Mouse (Mus musculus) stomach, embryonic 15.5 days (tissue): ENCODE measurements around the gene Prima1. TPM values are rescaled to one million over a fixed set of nuclear protein-coding genes. Genes with fewer than 3 reads are reported as not detected.
A peak's percentile ranks its signal among the peaks of the same experiment; 100 is the strongest.

Source experiments
- ATAC-seq: fragments of 200-750 bp; cut with Nextera tagmentation; 2 replicates; pipeline ENCODE4 v1.8.0; 2017; ENCODE audit warnings: low read depth, moderate number of reproducible peaks, moderate TSS enrichment; ENCODE audit not compliant: insufficient read depth, low FRiP score
- H3K27ac ChIP-seq: fragments of 300-500 bp; sonication (generic); 2 replicates; pipeline ENCODE4 v1.5.1; 2015; ENCODE audit warnings: mild to moderate bottlenecking, inconsistent platforms
- H3K27me3 ChIP-seq: fragments of 300-500 bp; sonication (generic); replicated peaks from 2 replicates; pipeline ENCODE4 v1.6.1; 2015; ENCODE audit warnings: inconsistent platforms
- H3K36me3 ChIP-seq: fragments of 300-500 bp; sonication (generic); 2 replicates; pipeline ENCODE4 v1.6.1; 2015; ENCODE audit warnings: inconsistent platforms
- H3K4me1 ChIP-seq: fragments of 300-500 bp; sonication (generic); 2 replicates; pipeline ENCODE4 v1.6.1; 2015; ENCODE audit warnings: inconsistent platforms
- H3K4me2 ChIP-seq: fragments of 300-500 bp; sonication (generic); 2 replicates; pipeline ENCODE4 v1.6.1; 2015; ENCODE audit warnings: mild to moderate bottlenecking, inconsistent platforms
- H3K4me3 ChIP-seq: fragments of 300-500 bp; sonication (generic); replicated peaks from 2 replicates; pipeline ENCODE4 v1.5.1; 2015; ENCODE audit warnings: inconsistent platforms
- H3K9ac ChIP-seq: fragments of 300-500 bp; sonication (generic); 2 replicates; pipeline ENCODE4 v1.6.1; 2015; ENCODE audit warnings: inconsistent platforms
- H3K9me3 ChIP-seq: fragments of 300-500 bp; sonication (generic); 2 replicates; pipeline ENCODE4 v1.6.1; 2016; ENCODE audit warnings: inconsistent platforms
- WGBS: fragments of 180-500 bp; shearing (Covaris S2); methylation state at CpG from one replicate; pipeline ENCODE4 v1.1.7; 2015; 5-methylcytosine and 5-hydroxymethylcytosine counted together
- polyA plus RNA-seq: library from polyadenylated mRNA; unstranded; fragments of >200 nt; fragmentation: Nextera tagmentation; extraction: Ambion mirVana; gene quantifications from 2 replicates; pipeline ENCODE4 v1.2.1, GENCODE M21; 2015

The Prima1 gene
- polyA plus RNA-seq, 1 experiment from 2014 or later = 1.4 TPM

DNA sequence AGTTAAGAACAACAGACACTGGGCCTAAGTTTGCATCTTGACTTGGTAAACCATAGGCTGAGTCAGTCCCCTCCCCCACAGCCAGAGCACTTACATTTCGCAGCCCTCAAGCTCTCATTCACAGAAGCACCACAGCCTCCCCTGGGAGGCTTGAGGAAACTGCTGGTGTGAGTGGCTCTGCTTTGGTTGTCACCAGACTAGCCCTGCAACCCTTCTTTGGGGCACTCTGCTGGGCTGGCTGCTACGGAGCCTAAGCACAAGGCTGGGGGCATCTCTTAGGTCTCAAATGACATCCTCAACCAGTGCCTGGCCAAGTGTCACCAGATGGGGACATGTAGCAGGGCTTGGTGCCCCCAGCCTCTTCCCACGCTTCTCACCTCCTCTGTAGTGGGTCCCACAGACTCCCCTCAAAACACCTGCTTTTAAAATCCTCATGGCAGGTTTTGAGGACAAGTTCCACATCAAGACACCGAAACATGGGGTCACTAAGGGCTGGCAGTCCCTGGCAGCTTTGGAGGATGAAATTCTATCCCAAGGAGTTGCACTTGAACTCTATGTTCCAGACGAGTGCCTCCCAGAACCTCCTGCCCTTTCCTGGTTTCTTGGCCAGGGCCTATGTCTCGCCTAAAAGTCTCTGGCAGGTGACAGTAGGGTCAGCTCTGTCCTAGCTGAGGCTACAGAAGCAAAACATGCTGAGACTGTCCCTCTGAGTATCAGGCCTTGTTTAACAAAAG is 25.9 kb downstream of the Prima1 start:
- H3K4me2 ChIP-seq = no peak overlapping the region
- H3K27ac ChIP-seq = no peak overlapping the region
- peaks cover 3% of the 10 kb centered on the region; the same call in 1 of the 2 replicates for H3K4me1 ChIP-seq
- H3K4me3 ChIP-seq = no peak overlapping the region
- H3K36me3 ChIP-seq = no peaks in the 10 kb centered on the region
- H3K9me3 ChIP-seq = no peaks in the 10 kb centered on the region
- no peak overlapping the region for H3K9ac ChIP-seq
- ATAC-seq = no peak
- H3K27me3 ChIP-seq = no peaks in the 10 kb centered on the region
- 67% methylated on average over 6 of the region's 6 CpGs for WGBS

DNA sequence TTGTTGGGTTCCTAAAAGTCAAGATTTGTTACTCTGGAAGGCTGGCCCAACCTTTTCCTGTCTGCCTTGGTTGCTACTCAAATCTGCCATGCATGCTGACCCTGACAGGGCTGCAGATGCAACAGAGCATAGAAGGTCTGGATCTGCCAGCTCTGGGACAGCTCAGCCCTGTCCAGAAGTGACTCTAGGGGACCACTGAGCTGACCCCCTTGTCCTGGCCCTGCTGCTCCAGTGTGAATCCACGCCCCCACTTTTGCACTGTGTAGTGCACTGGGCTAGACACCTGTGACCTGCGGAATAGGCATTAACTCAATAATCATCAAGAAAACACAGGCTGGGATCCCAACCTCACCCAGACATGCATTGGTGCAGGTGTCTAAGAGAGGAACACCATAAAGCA is 27.2 kb downstream of the Prima1 start:
- Histone ChIP-seq H3K9me3 (no peaks in the 10 kb centered on the region), H3K4me1 (peaks cover 3% of the 10 kb centered on the region; the same call in 1 of the 2 replicates), H3K9ac (no peak overlapping the region), H3K36me3 (no peaks in the 10 kb centered on the region), H3K4me2 (no peak overlapping the region), H3K27me3 (no peaks in the 10 kb centered on the region), H3K4me3 (no peak overlapping the region), H3K27ac (no peak overlapping the region)
- no peak for ATAC-seq
- 76% methylated on average over 2 of the region's 2 CpGs for WGBS

DNA sequence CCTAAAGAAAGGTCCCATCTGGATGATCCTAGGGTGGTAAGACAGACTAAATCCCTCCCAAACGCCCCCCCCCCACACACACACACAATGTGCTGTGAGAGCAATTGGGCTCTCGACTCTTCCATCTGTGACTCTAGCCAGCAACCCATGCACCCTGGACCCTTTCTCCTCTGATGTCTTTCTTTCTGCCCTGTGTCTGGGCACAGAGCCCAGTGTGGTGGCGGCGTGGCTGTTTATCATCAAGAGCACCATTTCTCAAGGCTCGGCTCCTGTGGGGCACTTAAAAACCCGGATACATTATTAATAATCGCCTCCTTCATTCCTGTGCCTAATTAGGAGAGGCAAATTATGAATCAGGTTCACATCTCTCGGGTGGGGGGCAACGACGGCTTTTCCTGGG is 27.7 kb downstream of the Prima1 start:
- no peak overlapping the region for H3K4me2 ChIP-seq
- H3K27ac ChIP-seq = no peak overlapping the region
- H3K27me3 ChIP-seq = no peaks in the 10 kb centered on the region
- H3K9ac ChIP-seq = no peak overlapping the region
- no peak overlapping the region for H3K4me3 ChIP-seq
- ATAC-seq = no peak
- H3K4me1 ChIP-seq = peaks cover 3% of the 10 kb centered on the region; the same call in 1 of the 2 replicates
- H3K36me3 ChIP-seq = no peaks in the 10 kb centered on the region
- no peaks in the 10 kb centered on the region for H3K9me3 ChIP-seq
- 42% methylated on average over 10 of the region's 10 CpGs for WGBS

DNA sequence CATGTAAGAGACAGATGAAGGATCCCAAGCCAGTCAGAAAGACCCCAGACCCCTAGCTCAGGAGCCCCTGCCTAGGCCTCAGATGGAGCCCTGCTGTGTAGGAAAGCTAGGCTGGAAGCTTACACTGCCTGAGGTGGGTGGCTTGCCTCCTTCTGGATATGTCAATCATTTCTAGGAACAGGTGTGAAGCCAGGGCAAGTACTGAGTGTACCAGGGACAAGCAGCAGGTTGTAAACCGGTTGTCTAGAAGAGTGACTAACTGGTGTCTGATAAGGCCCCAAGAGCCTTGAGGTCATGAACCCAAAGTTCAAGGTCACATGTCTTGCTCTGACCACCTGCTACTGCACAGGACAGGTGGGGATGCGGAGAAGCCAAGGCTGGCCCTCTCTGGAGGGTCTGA is 28.4 kb downstream of the Prima1 start:
- no peak overlapping the region for H3K4me2 ChIP-seq
- no peaks in the 10 kb centered on the region for H3K9me3 ChIP-seq
- no peak overlapping the region for H3K27ac ChIP-seq
- H3K4me3 ChIP-seq = no peak overlapping the region
- no peaks in the 10 kb centered on the region for H3K36me3 ChIP-seq
- ATAC-seq = no peak; the same call in 1 of the 2 replicates
- 77% methylated on average over 2 of the region's 2 CpGs for WGBS
- no peaks in the 10 kb centered on the region for H3K27me3 ChIP-seq
- H3K9ac ChIP-seq = no peak overlapping the region
- H3K4me1 ChIP-seq = peaks cover 3% of the 10 kb centered on the region; the same call in 1 of the 2 replicates

DNA sequence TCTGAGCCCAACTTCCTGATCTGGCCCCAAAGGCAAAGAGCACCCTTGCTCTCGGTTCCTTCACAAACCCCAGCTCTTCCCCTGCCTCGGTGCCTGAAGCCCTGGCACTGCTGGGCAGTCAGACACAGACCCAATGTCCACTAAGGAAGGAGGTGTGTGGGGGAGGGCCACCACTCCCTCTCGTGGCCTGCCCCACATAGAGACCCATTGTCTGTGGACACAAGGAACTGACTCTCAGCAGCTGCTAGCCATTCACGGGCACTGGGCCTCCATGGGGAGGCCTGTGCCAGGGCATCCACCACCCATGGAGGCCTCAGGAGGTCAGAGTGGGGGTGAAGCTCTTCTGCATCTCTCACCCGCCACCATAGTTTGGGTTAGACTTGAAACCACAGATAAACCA is 30.9 kb downstream of the Prima1 start:
- Histone ChIP-seq H3K27ac (no peak overlapping the region), H3K9ac (no peak overlapping the region), H3K4me1 (peaks cover 3% of the 10 kb centered on the region; the same call in 1 of the 2 replicates), H3K9me3 (no peaks in the 10 kb centered on the region), H3K4me2 (no peak overlapping the region), H3K36me3 (no peaks in the 10 kb centered on the region), H3K27me3 (no peaks in the 10 kb centered on the region; the same call in 1 of the 2 replicates), H3K4me3 (no peak overlapping the region)
- WGBS = 49% methylated on average over 5 of the region's 5 CpGs
- ATAC-seq = 0 out of 2 replicates have a peak, but pooled peaks have one; percentile 25

DNA sequence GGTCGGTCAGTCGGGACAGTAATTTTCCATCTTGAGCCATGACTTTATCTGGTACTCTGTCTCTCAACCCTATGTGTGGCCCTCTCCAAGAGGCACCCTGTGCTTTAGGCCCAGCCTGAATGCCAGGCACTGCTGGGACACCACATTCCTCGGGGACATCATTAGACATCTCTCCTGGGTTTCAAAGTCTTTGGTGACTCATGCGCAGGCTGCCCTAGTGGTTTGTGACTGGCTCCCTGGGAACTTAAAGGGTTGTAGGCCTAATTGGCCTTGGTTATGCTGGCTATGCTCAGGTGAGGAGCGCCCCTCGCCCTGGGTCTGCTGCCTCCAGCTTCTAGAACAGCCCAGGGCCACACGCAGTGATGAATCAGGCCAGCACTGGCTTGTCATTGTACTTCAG is 32.4 kb downstream of the Prima1 start:
- H3K27me3 ChIP-seq = no peaks in the 10 kb centered on the region; the same call in 1 of the 2 replicates
- H3K4me2 ChIP-seq = no peak overlapping the region
- peaks cover 3% of the 10 kb centered on the region; the same call in 1 of the 2 replicates for H3K4me1 ChIP-seq
- no peak for ATAC-seq
- H3K27ac ChIP-seq = no peak overlapping the region
- H3K4me3 ChIP-seq = no peak overlapping the region
- no peaks in the 10 kb centered on the region for H3K36me3 ChIP-seq
- WGBS = 90% methylated on average over 7 of the region's 7 CpGs
- no peak overlapping the region for H3K9ac ChIP-seq
- H3K9me3 ChIP-seq = no peaks in the 10 kb centered on the region

DNA sequence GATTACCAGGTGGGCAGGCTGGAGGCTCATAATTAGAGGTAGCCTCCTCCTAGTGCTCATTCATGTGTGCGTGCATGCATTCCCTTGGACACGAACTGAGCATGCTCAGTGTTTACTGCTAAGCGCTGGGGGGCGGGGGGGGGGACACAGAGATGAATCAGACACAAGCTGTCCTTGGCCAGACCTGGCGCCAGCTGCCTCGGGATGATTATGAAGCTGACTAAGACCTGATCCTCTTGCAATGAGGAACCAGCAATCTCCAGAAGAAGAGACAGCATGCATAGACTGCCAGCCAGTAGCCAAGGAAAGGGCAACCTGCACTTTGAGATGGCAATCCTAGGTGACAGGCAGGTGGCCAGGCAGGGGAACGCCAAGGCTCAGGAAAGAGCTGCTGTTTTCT is 36.4 kb downstream of the Prima1 start:
- no peak overlapping the region for H3K27ac ChIP-seq
- no peak overlapping the region for H3K4me2 ChIP-seq
- H3K27me3 ChIP-seq = no peaks in the 10 kb centered on the region; the same call in 1 of the 2 replicates
- ATAC-seq = no peak
- WGBS = 74% methylated on average over 7 of the region's 7 CpGs
- H3K9ac ChIP-seq = no peak overlapping the region
- no peak overlapping the region for H3K4me3 ChIP-seq
- H3K9me3 ChIP-seq = no peaks in the 10 kb centered on the region
- H3K4me1 ChIP-seq = no peaks in the 10 kb centered on the region
- H3K36me3 ChIP-seq = no peaks in the 10 kb centered on the region

DNA sequence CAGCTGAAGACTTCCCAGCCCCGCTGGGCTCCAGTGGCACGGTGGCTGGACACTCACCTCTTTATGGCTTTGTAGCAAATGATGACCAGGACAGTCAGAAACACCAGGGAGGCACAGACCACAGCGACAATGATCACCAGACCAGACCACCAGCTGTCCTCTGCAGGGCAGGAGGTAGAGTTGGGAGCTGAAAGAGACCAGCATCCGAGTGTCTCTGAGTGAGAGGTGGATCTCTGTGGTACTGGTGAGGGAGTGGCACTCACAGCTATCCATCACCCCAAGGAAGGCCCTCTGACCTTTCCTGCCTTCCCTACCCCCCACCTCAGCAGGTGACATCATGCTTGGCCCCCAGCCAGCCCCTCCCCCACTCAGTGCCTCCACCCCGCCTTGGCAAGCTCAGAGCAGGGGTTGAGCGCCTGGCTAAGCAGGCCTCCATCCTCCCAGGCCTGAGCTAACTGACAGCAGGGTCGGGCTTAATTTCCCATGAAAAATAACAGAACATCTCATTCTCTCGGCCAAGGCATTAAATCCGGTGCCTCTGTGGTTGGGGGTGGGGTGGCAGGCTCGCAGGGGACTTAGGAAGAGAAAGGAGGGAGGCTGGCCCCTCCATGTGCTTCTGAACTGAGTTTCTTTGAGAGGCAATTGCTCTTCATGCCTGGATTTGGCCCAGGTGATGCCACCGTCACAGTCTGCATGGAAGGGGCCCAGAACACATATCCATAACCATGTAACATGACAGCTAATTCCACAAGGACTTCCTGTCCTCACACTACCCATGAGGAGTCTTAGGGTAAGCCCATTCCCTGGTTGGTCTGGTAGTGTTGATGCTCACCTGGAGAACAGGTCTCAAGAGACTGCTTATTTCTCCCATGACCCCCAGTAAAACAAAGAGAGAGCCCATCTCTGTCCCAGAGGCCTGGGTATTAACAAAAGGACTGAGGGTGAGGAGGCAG is 39.1 kb downstream of the Prima1 start:
- Histone ChIP-seq H3K27ac (no peak overlapping the region), H3K27me3 (no peaks in the 10 kb centered on the region; the same call in 1 of the 2 replicates), H3K36me3 (no peaks in the 10 kb centered on the region), H3K9me3 (no peaks in the 10 kb centered on the region), H3K4me3 (no peak overlapping the region), H3K4me1 (no peaks in the 10 kb centered on the region), H3K9ac (no peak overlapping the region), H3K4me2 (no peak overlapping the region)
- 20% methylated on average over 11 of the region's 11 CpGs for WGBS
- peak; percentile 60; the same call in 1 of the 2 replicates for ATAC-seq

DNA sequence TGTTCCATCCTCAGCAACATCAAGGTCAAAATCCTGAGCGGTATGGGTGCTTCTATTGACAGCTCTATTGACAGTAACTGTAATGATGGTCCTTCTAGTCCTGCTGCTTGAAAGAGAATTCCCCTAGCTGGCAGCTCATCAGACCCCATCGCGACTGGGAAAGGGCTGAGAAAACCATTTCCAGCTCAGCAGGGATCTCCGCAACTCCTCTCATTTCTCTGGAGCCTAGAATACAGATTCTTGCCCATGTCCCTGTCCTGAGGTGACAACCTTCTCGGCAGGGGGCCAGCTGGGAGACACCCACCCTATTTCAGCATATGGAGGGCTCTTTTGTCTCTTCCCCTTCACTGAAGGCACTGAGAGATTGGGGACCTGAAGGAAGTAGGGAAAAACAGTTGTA is 49.0 kb downstream of the Prima1 start:
- ATAC-seq = no peak

DNA sequence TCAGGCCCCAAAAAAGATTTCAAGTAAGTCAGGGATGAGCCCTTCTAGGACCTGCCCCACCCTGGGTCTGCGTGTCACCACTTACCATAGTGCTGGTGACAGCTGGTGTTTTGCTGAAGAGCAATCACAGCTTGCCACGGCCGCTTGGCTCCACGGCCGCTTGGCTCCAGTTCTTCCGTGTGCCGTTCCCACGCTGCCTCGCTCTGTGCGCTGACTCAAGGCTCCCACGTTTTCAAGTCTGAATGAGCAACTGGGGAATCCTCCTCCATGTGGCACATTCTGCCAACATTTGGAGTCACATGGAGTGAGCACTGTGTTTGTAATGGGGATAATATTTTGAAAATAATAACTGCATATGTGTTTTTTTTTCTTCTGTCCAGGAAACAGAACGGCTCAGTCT is 52.2 kb downstream of the Prima1 start:
- H3K27me3 ChIP-seq = no peaks in the 10 kb centered on the region
- ATAC-seq = no peak
- no peak overlapping the region for H3K27ac ChIP-seq
- H3K4me1 ChIP-seq = no peaks in the 10 kb centered on the region
- WGBS = 74% methylated on average over 12 of the region's 12 CpGs
- H3K9me3 ChIP-seq = no peaks in the 10 kb centered on the region
- H3K4me2 ChIP-seq = no peak overlapping the region
- H3K9ac ChIP-seq = no peak overlapping the region
- H3K4me3 ChIP-seq = no peak overlapping the region
- no peaks in the 10 kb centered on the region for H3K36me3 ChIP-seq

More for the DNA sequence above, 49.0 kb downstream of the Prima1 start:
- Histone ChIP-seq H3K27me3 (no peaks in the 10 kb centered on the region), H3K9me3 (no peaks in the 10 kb centered on the region), H3K4me1 (no peaks in the 10 kb centered on the region), H3K27ac (no peak overlapping the region), H3K9ac (no peak overlapping the region), H3K4me3 (no peak overlapping the region), H3K36me3 (no peaks in the 10 kb centered on the region), H3K4me2 (no peak overlapping the region)
- 49% methylated on average over 5 of the region's 5 CpGs for WGBS

DNA sequence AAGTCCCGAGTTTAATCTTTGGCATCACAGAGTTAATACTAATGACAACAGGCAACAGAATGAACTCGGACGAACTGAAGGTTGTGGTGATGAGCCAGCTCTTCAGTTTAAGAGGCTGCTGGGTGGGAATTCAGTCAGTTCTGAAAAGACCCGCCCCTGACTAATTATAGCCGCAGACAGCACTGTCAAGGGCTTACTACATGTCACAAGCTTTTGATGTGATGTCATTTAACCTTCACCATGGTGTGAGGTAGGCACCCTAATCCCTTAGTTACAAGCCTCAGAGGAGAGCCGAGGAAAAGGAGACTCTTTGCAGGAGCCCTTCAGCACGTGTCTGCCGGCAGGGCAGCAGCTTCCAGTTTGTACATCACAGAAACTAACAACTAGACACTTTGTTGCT is 53.7 kb downstream of the Prima1 start:
- no peak overlapping the region for H3K9ac ChIP-seq
- H3K36me3 ChIP-seq = no peaks in the 10 kb centered on the region
- H3K9me3 ChIP-seq = no peaks in the 10 kb centered on the region
- no peak overlapping the region for H3K4me2 ChIP-seq
- H3K4me1 ChIP-seq = no peaks in the 10 kb centered on the region
- no peak overlapping the region for H3K4me3 ChIP-seq
- no peaks in the 10 kb centered on the region for H3K27me3 ChIP-seq
- no peak overlapping the region for H3K27ac ChIP-seq
- WGBS = 67% methylated on average over 8 of the region's 8 CpGs
- ATAC-seq = no peak

DNA sequence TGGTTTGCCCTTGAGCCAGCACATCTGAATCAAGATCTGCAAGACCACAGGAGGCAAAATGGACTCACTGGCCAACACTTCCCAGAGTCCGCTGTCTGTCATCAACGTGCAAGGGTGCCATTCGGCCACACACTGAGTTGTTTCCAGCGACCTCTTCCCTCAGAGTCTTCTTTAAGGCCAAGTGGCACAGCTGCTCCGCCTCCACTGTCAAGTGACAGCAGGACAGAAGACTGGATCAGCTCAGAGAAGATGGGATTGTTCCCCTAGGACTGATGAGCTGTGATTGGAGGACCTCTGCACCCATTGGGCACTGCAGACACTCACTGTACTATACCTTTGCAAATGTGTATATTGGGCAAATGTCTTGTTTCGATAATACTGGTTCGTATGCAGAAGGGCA is 54.9 kb downstream of the Prima1 start:
- no peak overlapping the region for H3K9ac ChIP-seq
- no peak overlapping the region for H3K27ac ChIP-seq
- H3K9me3 ChIP-seq = no peaks in the 10 kb centered on the region
- no peak for ATAC-seq
- no peak overlapping the region for H3K4me2 ChIP-seq
- H3K27me3 ChIP-seq = no peaks in the 10 kb centered on the region
- no peaks in the 10 kb centered on the region for H3K36me3 ChIP-seq
- 78% methylated on average over 7 of the region's 7 CpGs for WGBS
- H3K4me3 ChIP-seq = no peak overlapping the region
- H3K4me1 ChIP-seq = no peaks in the 10 kb centered on the region
